Mouse (Mus musculus) right cerebral cortex, postnatal 4 days (tissue): ENCODE measurements around the gene Syn3.

Experiments used
- DNase-seq: peaks from one replicate; pipeline ENCODE4 v3.0.0-alpha.2; 2022

The Syn3 gene

DNA sequence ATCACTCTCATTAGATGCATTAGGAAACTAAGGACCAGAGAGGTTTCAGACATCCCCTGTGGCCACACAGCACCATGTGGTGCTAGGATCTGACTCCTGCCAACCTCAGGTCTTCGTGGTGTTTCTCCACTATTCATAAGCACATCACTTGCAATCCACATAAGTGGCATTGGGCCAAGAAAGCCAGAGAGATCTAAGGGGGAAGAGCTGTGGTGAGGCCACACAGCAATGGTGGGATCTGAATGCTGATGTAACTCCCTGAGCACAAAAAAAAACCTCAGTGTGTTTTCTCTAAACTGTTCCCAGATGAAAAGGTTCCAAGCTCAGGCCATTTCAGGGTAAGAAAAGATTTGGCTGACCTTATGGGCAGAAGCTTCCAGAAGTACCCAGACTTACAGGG, 162.2 kb downstream of the Syn3 start:
- DNase-seq, result no peak

GRCm38 (mm10) chr10:86334581-86334980, 164.1 kb downstream of the Syn3 start:
- no peak for DNase-seq

DNA sequence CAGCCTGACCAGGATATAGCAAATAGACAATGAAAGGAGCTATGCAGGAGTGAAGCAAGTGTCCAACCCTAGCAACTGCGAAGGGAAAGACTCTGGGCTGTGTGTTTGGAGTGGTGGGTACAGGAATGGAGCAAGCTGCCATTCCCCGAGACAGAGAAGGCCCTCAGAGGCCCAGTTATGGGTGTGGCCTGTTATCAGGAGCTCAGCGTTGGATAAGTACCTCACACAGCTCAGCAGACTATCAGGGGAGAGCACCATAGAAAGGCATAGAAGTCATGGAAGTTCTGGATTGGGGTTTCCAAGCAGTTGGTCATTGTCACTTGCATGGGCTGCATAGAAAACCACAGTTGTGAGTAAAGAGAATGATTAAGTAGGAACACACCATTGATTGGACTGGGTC, 165.8 kb downstream of the Syn3 start:
- DNase-seq, result no peak

DNA sequence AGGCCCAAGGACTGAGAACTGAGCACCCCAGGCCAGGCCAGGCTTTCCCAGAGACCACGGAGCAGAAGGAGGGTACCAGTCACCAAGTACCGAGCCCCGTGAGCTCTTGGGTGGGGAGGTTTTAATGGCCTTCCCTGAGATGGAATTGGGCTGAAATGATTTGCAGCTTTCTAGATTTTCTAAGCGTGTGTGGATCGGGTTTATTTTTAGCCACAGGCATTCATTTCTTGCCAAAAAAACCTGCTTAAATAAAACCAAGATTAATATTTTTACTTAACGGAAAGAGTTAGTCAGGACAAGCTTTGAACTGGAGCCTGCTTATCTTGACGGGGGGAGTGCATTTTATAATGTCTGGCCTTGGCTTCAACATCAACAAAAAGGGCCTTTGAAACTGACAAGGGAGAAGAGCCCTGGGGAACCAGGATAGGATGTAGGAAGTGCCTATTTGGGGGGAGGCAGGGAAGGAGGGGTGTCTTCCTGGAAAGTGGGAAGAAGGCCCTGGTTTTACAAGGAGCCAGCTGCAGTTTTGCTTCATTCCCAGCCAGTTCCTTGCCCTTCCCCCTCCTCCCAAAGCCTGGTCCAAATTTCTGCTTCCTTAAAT, 166.9 kb downstream of the Syn3 start:
- no peak for DNase-seq

- no peak for DNase-seq
Measured at GRCm38 (mm10) chr10:86330993-86331680, 167.6 kb downstream of the Syn3 start.

- DNase-seq, result no peak
Measured at GRCm38 (mm10) chr10:86329241-86329882, 169.3 kb downstream of the Syn3 start.

DNA sequence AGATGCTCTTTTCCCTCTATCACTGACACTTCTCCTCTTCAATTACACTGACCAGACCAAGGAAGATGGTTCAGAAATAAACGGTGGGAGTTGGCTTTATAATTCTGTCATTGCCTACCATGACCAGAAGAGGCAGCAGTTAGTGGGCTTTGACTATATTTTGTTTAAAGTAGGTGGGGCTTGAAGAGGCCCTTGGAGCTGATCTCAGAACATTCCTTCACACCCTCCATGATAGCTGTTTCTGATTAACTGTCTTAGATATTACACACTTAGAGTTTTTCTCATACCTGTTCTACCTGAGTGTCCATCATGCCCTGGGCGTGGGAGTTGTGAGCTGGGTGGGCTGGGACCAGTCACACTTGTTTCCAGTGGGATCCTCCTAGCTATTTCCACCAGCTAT, 170.0 kb downstream of the Syn3 start:
- no peak for DNase-seq

GRCm38 (mm10) chr10:86328143-86328542, 170.6 kb downstream of the Syn3 start:
- DNase-seq, result no peak

GRCm38 (mm10) chr10:86325272-86325671, 173.4 kb downstream of the Syn3 start:
- no peak for DNase-seq

GRCm38 (mm10) chr10:86323275-86323994, 175.3 kb downstream of the Syn3 start:
- no peak for DNase-seq

DNA sequence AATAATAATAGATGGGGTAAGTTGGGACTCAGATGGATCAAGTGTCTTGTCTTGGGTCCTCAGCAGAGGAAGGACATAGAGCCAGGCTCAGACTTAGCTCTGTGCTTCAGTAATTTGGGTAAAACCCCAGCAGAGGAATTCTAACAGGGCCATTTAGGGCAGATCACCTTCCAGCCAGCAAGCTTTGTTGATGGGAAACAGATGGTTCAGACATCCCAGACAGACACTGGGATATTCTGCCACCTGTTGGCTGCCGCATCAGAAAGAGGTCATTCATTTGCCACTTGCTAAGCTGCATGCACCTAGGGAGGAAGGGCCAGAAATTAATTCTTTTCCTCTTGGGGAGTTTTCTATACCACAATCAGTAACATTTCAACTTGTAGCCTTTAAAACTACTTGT, 176.7 kb downstream of the Syn3 start:
- no peak for DNase-seq

- DNase-seq, result no peak
Measured at GRCm38 (mm10) chr10:86321194-86321593, 177.5 kb downstream of the Syn3 start.

- DNase-seq, result no peak
Measured at GRCm38 (mm10) chr10:86320204-86320603, 178.5 kb downstream of the Syn3 start.

GRCm38 (mm10) chr10:86319526-86319925, 179.2 kb downstream of the Syn3 start:
- no peak for DNase-seq

GRCm38 (mm10) chr10:86318552-86319140, 180.1 kb downstream of the Syn3 start:
- no peak for DNase-seq

- DNase-seq, result no peak
Measured at GRCm38 (mm10) chr10:86317633-86318032, 181.1 kb downstream of the Syn3 start.

DNA sequence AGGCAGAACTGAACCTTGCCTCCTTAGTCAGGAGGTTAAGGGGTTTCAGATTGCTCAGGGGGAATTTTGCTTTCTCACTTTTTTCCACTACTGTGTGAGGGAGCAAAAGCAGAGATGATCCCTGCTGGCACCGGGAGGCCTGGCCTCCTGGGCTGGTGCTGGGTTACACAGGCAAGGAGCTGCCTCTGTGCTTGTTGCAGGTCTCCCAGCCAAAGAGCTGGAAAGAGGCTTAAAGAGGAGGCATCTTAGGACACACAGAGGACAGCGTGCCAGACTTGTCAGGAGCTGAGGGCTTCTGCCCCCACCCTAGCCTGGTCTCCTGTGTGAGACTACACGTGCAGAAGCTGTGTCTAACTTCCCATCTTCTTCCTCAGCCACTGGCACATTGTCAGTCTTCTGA, 183.2 kb downstream of the Syn3 start:
- no peak for DNase-seq

DNA sequence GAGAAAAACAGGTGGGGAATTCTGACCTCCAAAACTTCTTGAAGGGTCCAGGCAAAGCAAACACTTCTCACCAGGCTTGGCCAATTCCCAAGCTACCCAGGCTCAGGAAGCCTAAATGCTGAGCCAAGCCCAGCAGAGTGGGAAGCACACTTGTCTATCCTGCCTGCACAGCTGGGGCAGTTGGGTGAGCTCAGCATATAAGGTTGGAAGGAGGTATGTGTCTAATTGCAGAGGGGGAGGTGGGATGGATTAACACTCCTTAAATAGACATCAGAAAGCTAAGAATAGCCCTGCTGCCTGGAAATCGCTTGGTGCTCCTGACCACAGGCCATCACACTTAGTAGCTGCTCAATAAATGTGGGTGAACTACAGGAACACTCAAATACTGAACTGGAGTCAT, 185.2 kb downstream of the Syn3 start:
- DNase-seq, result no peak

- no peak for DNase-seq
Measured at GRCm38 (mm10) chr10:86312976-86313375, 185.7 kb downstream of the Syn3 start.

GRCm38 (mm10) chr10:86310527-86310926, 188.2 kb downstream of the Syn3 start:
- no peak for DNase-seq

DNA sequence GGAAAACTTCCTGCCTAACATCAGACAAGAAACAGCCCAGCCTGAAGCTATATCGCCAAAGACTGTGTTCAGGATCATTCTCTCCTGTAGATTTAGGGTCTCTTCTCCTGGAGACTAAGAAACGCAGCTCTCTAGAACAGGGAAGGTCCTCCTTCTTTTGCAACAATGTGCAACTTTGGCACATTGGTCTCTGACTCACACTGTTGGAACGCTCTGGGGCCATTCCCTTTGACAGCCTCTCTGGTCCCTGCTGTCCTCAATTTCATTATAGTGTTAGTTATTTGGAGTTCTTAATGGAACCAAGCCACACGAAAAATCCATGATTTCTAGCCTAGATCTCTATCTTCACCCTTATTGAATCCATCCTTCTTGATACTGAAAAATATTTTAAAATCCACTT, 191.5 kb downstream of the Syn3 start:
- DNase-seq, result no peak

DNA sequence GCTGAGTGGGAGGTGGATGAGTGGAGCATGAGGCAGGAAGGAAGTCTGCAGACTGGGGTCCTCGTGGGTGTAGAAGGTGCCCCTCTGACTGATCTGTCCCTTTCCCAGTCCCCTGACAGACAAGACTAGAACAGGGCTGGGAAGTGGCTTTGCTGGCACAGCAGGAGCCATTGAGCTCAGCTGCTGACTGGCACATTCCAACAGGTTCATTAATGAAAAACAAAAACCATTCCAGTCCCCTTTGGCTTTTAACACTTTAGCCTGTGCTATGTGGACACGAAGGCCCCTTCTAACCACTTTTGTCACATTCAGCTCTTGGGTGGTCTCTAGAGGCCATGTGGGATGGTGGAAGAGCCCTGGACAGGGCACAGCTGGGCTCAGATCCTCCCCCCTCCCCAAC, 194.1 kb downstream of the Syn3 start:
- no peak for DNase-seq

DNA sequence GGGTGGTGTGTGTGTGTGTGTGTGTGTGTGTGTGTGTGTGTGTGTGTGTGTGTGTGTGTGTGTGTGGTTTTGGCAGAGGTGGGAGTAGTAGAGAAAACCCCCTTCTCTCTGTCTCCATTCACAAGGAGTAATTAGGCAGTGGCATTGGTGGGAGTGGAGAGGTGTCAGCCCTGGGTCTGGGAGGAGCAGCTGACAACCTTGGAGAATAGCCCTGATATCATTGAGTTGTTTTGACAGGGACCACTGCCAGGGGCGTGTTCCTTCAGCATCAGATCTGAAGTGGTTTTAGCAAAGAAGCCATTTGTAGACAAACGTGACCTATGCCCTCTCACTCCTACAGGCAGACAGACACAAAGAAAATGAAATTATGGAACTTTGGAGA, 195.2 kb downstream of the Syn3 start:
- DNase-seq, result no peak
